Mouse (Mus musculus) liver, postnatal 0 days (tissue): ENCODE data around the gene Ascl1.

Experiments used
- CTCF ChIP-seq: sonication (generic); IDR thresholded peaks from 2 replicates; pipeline ENCODE4 v1.5.1; 2016; ENCODE audit warnings: antibody characterized with exemption, low read depth
- EP300 ChIP-seq: IDR thresholded peaks from 2 replicates; pipeline ENCODE4 v1.6.1; 2016; ENCODE audit warnings: antibody characterized with exemption, low read depth, mild to moderate bottlenecking

DNA sequence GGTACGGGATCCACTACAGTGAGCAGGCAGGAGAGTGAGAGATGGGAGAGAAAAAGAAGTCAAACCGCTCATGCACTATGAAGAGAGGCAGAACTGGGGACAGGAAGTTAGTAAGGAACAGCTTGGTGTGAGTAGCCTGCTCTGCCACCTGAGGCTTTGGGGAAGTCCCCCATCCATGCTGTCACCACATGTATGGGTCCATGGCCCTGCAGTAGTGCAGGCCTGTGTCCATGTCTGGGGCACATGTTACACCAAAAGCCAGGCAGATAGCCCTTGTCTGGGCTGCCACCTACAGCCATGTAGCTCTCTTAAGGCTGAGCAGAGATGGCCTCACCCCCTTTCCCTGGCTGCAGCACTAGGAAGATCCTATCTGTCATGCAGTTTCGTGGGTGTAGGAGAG lies 42.7 kb downstream of the Ascl1 start:
- TF ChIP-seq CTCF (no peak), EP300 (no peak)
